Mouse (Mus musculus) small intestine, adult 2 months (tissue): Measurements from ENCODE around the gene Foxo3. TPM values are rescaled to one million over a fixed set of nuclear protein-coding genes. Genes with fewer than 3 reads are reported as not detected.

Experiments used
- H3K27ac ChIP-seq: fragments of 200-500 bp; 2 replicates; pipeline ENCODE4 v1.5.1; 2012; ENCODE audit warnings: low read depth, low read length, control low read depth, inconsistent platforms; ENCODE audit not compliant: insufficient read depth
- H3K27me3 ChIP-seq: fragments of 200-500 bp; 2 replicates; pipeline ENCODE4 v1.6.1; 2012; ENCODE audit warnings: mild to moderate bottlenecking, moderate library complexity, low read length, inconsistent platforms; ENCODE audit not compliant: control insufficient read depth, insufficient read depth
- H3K36me3 ChIP-seq: fragments of 200-500 bp; 2 replicates; pipeline ENCODE4 v1.6.1; 2012; ENCODE audit warnings: mild to moderate bottlenecking, low read length, control low read depth, inconsistent platforms; ENCODE audit not compliant: control insufficient read depth, insufficient read depth
- H3K4me1 ChIP-seq: fragments of 200-500 bp; 2 replicates; pipeline ENCODE4 v1.6.1; 2012; ENCODE audit warnings: low read length, inconsistent platforms, mixed read lengths; ENCODE audit not compliant: control insufficient read depth, insufficient read depth, insufficient read length
- H3K4me3 ChIP-seq: fragments of 200-500 bp; 2 replicates; pipeline ENCODE4 v1.5.1; 2012; ENCODE audit warnings: low read depth, mild to moderate bottlenecking, control low read depth, inconsistent platforms, low read length, moderate library complexity
- CTCF ChIP-seq: fragments of 200-500 bp; IDR thresholded peaks from 2 replicates; pipeline ENCODE4 v1.5.1; 2012; ENCODE audit warnings: low read depth, mild to moderate bottlenecking, control low read depth, inconsistent platforms, low read length, moderate library complexity, mixed read lengths; ENCODE audit not compliant: insufficient replicate concordance, insufficient read length; ENCODE audit errors: extremely low read depth
- POLR2A ChIP-seq: fragments of 200-500 bp; IDR thresholded peaks from 2 replicates; pipeline ENCODE4 v1.6.1; 2012; ENCODE audit warnings: low read depth, mild to moderate bottlenecking, control low read depth, inconsistent platforms, low read length, moderate library complexity
- WGBS: fragments of 180-500 bp; shearing (Covaris S2); methylation state at CpG from one replicate; pipeline ENCODE4 v1.1.7; 2018; 5-methylcytosine and 5-hydroxymethylcytosine counted together
- polyA plus RNA-seq: library from polyadenylated mRNA; depleted of rRNA; stranded (reverse); fragments of >200 nt; gene quantifications from 2 replicates; pipeline ENCODE4 v1.2.3, GENCODE M21; 2012

Gene Foxo3
- polyA plus RNA-seq, 1 experiment, result 49.5 TPM

DNA sequence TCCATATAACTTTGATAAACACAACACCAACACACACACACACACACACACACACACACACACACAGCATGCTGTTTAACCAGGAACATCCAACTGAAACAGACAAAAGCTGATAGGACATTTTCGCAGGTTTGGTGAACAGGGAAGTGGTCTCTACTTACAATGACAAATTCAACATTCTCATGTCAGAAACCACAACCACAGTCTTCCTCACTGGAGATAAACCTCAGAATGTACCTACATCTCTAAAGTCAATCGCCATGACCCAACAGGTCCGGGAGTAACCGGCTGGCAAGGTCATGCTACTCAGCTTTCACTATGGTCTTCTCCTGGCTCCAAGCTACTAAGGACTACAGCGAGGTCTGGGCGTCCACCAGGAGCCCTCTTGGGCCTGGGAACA, 81.8 kb downstream of the Foxo3 start:
- WGBS, result 79% methylated on average over 6 of the region's 6 CpGs
- Histone ChIP-seq H3K27ac (no peak overlapping the region), H3K36me3 (peaks cover 23% of the 10 kb centered on the region), H3K4me1 (peaks cover 28% of the 10 kb centered on the region), H3K4me3 (no peak overlapping the region), H3K27me3 (no peaks in the 10 kb centered on the region)
- TF ChIP-seq CTCF (no peak), POLR2A (no peak)

DNA sequence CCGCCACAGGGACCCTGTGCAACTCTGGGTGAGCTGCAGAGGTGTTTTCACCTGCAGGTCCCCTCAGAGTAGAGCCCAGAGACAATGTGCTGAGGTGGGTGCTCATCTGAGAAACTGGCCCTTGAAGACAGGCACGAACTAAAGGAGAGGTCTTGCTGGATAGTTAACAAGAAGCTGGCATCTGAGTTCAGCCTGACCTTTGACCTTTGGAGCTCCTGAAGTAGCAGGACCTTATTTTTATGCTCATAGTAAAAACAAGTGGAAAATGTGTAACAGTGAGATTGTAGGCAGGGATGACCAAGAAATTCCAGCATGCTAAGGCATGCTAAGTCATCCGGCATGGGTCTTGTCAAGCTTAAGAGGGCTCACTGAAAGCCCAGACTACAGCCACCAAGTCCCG, 82.6 kb downstream of the Foxo3 start:
- peaks cover 23% of the 10 kb centered on the region for H3K36me3 ChIP-seq

DNA sequence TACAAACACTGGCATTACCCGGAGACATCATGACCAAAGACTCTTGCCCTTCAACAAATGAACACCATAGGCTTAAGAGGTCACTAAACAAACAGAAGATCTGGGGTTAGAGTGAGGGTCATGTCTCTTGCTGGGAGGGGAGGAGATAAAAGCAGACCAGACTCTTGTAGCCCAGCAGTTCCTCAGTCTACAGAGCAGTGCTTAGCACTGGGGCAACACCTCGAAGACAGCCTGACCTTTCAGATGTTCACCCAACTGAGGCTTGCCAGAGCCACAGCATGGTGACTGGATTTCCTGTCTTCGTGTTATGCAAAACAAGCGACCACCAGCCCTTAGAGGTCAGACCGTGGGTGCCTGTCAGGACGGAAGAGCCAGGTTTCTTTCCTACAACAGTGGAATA, 83.6 kb downstream of the Foxo3 start:
- Histone ChIP-seq H3K36me3 (peaks cover 25% of the 10 kb centered on the region), H3K27me3 (no peaks in the 10 kb centered on the region), H3K4me1 (peaks cover 36% of the 10 kb centered on the region), H3K27ac (no peak overlapping the region), H3K4me3 (no peak overlapping the region)
- 60% methylated on average over 6 of the region's 6 CpGs for WGBS
- TF ChIP-seq POLR2A (no peak), CTCF (no peak)

More for the DNA sequence above, 82.6 kb downstream of the Foxo3 start:
- H3K4me3 ChIP-seq, result no peak overlapping the region
- no peaks in the 10 kb centered on the region for H3K27me3 ChIP-seq
- TF ChIP-seq CTCF (no peak), POLR2A (no peak)
- WGBS, result 83% methylated on average over 4 of the region's 4 CpGs
- no peak overlapping the region for H3K27ac ChIP-seq
- peaks cover 34% of the 10 kb centered on the region for H3K4me1 ChIP-seq

DNA sequence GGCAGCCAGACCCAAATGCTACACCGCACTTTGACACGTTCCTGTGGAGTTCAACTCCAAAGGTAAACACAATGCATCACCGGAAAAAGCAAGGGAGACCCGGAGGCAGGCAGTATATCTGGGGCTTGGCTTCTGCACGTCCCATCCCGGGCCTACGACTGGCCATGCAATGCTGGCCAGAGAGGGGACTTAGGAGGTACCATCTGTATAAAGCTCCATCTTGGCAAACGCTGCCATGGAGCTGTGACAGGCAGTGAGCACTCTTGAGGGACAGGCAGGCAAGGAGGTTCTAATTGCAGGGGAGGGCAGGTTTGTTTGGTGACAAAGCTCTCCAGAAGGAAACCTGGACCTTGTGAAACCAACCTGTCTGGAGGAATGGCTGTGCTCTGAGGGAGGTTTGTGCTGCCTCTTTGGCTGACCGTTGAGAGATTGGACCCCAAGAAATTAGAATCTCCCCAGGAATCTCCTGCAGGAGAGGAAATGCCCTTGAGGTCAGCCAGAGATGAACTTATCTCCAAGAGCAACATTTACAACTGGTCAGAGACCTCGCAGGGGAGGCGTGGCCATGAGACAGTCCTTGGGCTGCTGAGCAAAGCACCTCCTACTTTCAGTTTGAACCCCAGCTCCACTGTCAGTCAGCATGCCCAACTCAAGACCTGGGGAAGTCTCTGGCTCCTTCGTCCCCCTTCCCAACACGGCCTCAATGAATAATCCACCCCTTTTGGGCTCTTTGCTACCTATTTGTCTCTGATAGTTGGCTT, 86.7 kb downstream of the Foxo3 start:
- Histone ChIP-seq H3K36me3 (peaks cover 14% of the 10 kb centered on the region), H3K27ac (0 out of 2 replicates have a peak overlapping the region, but pooled peaks have one; percentile 8), H3K4me1 (peaks cover 34% of the 10 kb centered on the region), H3K27me3 (no peaks in the 10 kb centered on the region), H3K4me3 (no peak overlapping the region)
- TF ChIP-seq CTCF, result no peak
- WGBS, result 56% methylated on average over 13 of the region's 13 CpGs

DNA sequence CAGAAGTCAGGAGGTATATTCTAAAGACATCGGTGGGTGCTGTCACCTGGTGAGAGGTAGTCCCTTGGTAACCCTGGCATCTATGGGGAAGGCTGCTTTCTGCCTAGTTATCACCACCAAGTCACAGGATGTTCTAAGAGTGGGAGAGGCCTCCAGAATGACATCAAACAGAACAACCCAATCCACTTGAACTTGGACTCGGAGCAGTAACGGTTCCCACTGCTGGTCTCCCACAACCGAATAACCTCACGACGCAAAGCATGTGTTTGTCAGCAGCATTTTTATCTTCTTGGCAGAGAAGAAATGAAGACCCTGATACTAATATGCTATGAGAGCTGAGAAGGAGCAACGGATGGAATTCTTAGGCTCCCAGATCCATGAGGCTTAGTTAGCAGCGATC, 87.5 kb downstream of the Foxo3 start:
- Histone ChIP-seq H3K4me1 (peaks cover 30% of the 10 kb centered on the region), H3K27ac (no peak overlapping the region), H3K36me3 (peaks cover 18% of the 10 kb centered on the region), H3K4me3 (no peak overlapping the region), H3K27me3 (no peaks in the 10 kb centered on the region)
- no peak for TF ChIP-seq POLR2A
- no peak for TF ChIP-seq CTCF
- 86% methylated on average over 8 of the region's 8 CpGs for WGBS

DNA sequence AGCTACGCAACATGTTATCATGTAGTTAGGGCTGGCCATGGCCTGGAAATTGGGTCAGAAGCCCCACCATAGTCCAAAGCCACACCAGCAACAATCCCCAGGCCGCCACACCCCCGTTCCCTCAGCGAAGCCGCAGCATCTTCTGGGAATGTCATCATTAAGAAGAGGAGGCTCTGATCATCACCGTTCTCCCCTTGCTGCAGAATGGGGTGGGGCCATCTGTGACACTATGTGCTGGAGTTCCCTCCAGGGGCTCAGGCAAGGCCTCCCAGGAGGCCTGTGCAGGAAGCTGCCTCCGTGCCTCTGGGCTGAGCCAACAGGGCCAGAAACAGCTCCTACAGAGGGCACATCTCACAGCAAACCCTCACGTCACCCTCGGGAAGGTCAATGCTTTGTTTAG, 88.5 kb downstream of the Foxo3 start:
- Histone ChIP-seq H3K36me3 (peaks cover 26% of the 10 kb centered on the region), H3K27ac (no peak overlapping the region), H3K27me3 (no peaks in the 10 kb centered on the region), H3K4me3 (no peak overlapping the region), H3K4me1 (peaks cover 26% of the 10 kb centered on the region)
- 75% methylated on average over 9 of the region's 9 CpGs for WGBS
- TF ChIP-seq CTCF (no peak), POLR2A (no peak)

DNA sequence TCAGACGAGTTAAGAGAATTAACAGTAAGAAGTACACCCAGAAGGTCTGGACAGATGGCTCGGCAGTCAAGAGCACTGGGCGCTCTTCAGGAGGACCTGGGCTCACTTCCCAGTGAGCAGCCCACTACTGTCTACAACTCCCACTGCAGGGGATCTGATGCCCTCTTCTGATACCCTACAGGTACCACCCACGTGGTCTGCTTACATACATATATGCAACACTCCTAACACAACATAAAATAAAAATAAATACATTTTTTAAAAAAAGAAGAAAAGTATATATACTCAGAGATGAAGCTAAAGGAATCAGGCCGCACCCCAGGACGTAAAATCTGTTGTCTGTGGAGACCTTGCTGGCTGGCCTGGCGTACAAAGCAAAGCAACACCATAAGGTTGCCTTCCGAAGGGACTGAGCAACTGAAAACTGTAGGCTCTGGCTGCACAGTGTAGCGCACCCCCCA, 89.6 kb downstream of the Foxo3 start:
- no peaks in the 10 kb centered on the region for H3K27me3 ChIP-seq
- no peak overlapping the region for H3K27ac ChIP-seq
- TF ChIP-seq CTCF, result no peak
- TF ChIP-seq POLR2A, result no peak
- peaks cover 23% of the 10 kb centered on the region for H3K4me1 ChIP-seq
- H3K36me3 ChIP-seq, result peaks cover 26% of the 10 kb centered on the region
- WGBS, result 91% methylated on average over 9 of the region's 9 CpGs
- no peak overlapping the region for H3K4me3 ChIP-seq

DNA sequence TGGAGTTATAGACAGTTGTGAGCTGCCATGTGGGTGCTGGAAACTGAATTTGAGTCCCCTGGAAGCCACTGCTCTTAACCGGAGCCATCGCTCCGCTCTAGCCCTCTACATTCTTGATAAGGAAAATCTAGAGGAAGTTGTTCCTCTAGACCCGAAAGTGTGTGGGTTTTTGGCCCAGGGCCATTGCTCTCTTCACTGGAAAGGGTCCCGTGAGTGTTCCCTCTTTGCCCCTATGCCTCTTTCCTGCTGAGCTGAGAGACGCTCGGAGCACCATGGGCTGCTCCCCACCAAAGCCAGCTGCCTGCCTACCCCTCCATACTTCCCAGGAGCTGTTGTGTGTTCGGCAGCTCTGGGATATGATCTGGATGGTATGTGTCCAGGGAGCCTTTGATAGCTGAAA, 96.2 kb downstream of the Foxo3 start:
- 88% methylated on average over 8 of the region's 8 CpGs for WGBS
- H3K27me3 ChIP-seq, result no peaks in the 10 kb centered on the region
- H3K36me3 ChIP-seq, result peaks cover 18% of the 10 kb centered on the region
- H3K4me1 ChIP-seq, result no peaks in the 10 kb centered on the region
- TF ChIP-seq CTCF, result no peak
- no peak for TF ChIP-seq POLR2A
- no peak overlapping the region for H3K4me3 ChIP-seq
- H3K27ac ChIP-seq, result no peak overlapping the region
